Mouse (Mus musculus) stomach, embryonic 15.5 days (tissue): ENCODE data around the gene Ccdc115. TPM values are rescaled to one million over a fixed set of nuclear protein-coding genes. Genes with fewer than 3 reads are reported as not detected.
"Not testable (repeated sequence)": the region's sequence is repeated elsewhere in the genome, so short reads cannot be mapped to it uniquely, and the experiment has no call there.

ENCODE experiments used
- ATAC-seq: fragments of 200-750 bp; cut with Nextera tagmentation; 2 replicates; pipeline ENCODE4 v1.8.0; 2017; ENCODE audit warnings: low read depth, moderate number of reproducible peaks, moderate TSS enrichment; ENCODE audit not compliant: insufficient read depth, low FRiP score
- H3K27ac ChIP-seq: fragments of 300-500 bp; sonication (generic); 2 replicates; pipeline ENCODE4 v1.5.1; 2015; ENCODE audit warnings: mild to moderate bottlenecking, inconsistent platforms
- H3K27me3 ChIP-seq: fragments of 300-500 bp; sonication (generic); replicated peaks from 2 replicates; pipeline ENCODE4 v1.6.1; 2015; ENCODE audit warnings: inconsistent platforms
- H3K36me3 ChIP-seq: fragments of 300-500 bp; sonication (generic); 2 replicates; pipeline ENCODE4 v1.6.1; 2015; ENCODE audit warnings: inconsistent platforms
- H3K4me1 ChIP-seq: fragments of 300-500 bp; sonication (generic); 2 replicates; pipeline ENCODE4 v1.6.1; 2015; ENCODE audit warnings: inconsistent platforms
- H3K4me2 ChIP-seq: fragments of 300-500 bp; sonication (generic); 2 replicates; pipeline ENCODE4 v1.6.1; 2015; ENCODE audit warnings: mild to moderate bottlenecking, inconsistent platforms
- H3K4me3 ChIP-seq: fragments of 300-500 bp; sonication (generic); replicated peaks from 2 replicates; pipeline ENCODE4 v1.5.1; 2015; ENCODE audit warnings: inconsistent platforms
- H3K9ac ChIP-seq: fragments of 300-500 bp; sonication (generic); 2 replicates; pipeline ENCODE4 v1.6.1; 2015; ENCODE audit warnings: inconsistent platforms
- H3K9me3 ChIP-seq: fragments of 300-500 bp; sonication (generic); 2 replicates; pipeline ENCODE4 v1.6.1; 2016; ENCODE audit warnings: inconsistent platforms
- WGBS: fragments of 180-500 bp; shearing (Covaris S2); methylation state at CpG from one replicate; pipeline ENCODE4 v1.1.7; 2015; 5-methylcytosine and 5-hydroxymethylcytosine counted together
- polyA plus RNA-seq: library from polyadenylated mRNA; unstranded; fragments of >200 nt; fragmentation: Nextera tagmentation; extraction: Ambion mirVana; gene quantifications from 2 replicates; pipeline ENCODE4 v1.2.1, GENCODE M21; 2015

Ccdc115 gene
- polyA plus RNA-seq, 1 experiment from 2014 or later = 52.6 TPM

DNA sequence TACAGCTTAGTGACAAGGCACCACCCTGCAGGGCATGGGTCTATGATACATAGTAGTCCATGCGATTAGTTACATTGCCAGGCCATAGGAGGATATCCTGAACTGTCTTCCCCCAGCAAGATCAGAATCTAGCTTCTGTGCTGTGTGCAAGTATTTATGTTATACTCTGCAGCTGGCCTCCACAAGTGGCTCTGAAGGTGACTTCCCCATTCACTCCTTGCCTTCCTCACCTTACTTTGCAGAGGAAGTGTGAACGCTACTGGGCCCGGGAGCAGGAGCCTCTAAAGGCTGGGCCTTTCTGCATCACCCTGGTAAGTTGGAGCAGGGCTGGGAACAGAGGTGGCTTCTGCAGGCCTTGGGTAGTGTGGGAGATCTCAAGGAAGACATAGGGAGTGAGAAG lies 28.6 kb upstream of the Ccdc115 start:
- Histone ChIP-seq H3K4me1 (0 out of 2 replicates have a peak, but pooled peaks cover 4% of the 10 kb centered on the region), H3K27ac (no peak overlapping the region), H3K9ac (no peak overlapping the region), H3K27me3 (no peaks in the 10 kb centered on the region), H3K36me3 (no peaks in the 10 kb centered on the region), H3K4me2 (no peak overlapping the region), H3K4me3 (no peak overlapping the region), H3K9me3 (no peaks in the 10 kb centered on the region)
- 47% methylated on average over 3 of the region's 3 CpGs for WGBS
- no peak for ATAC-seq

- Histone ChIP-seq H3K9me3 (no peaks in the 10 kb centered on the region), H3K27ac (no peak overlapping the region), H3K4me1 (no peaks in the 10 kb centered on the region), H3K9ac (no peak overlapping the region), H3K4me2 (no peak overlapping the region), H3K27me3 (no peaks in the 10 kb centered on the region), H3K36me3 (no peaks in the 10 kb centered on the region), H3K4me3 (no peak overlapping the region)
- ATAC-seq = no peak
- WGBS = 68% methylated on average over 6 of the region's 6 CpGs
These were observed 26.0 kb upstream of the Ccdc115 start for GRCm38 (mm10) chr1:34465445-34465844.

DNA sequence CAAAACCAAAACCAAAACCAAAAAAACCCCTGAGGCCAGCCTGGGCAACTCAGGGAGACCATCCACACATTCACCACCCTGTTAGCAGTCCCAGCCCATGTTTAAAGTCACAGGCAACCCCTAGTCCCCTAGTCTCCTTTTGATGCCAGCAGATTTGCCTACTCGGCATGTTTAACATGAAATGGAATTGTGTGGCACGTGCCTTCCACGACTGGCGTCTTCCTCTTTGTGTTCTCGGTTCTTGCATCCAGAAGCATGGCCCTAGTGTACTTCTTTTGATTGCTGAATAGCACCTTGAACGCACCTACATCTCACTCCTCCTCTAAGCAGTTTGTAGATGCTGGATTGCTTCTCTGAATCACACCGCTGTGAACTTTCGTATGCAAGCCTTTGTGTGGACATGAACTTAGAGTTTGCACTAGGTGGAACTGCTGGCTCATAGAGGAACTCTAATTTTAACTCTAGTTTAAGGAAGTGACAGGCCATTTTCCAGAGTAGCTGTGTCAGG lies 24.9 kb upstream of the Ccdc115 start:
- 83% methylated on average over 8 of the region's 8 CpGs for WGBS
- no peak overlapping the region for H3K4me3 ChIP-seq
- no peak for ATAC-seq
- no peak overlapping the region for H3K4me2 ChIP-seq
- no peaks in the 10 kb centered on the region for H3K4me1 ChIP-seq
- 0 out of 2 replicates have a peak, but pooled peaks cover under 1% of the 10 kb centered on the region for H3K27me3 ChIP-seq
- no peak overlapping the region for H3K27ac ChIP-seq
- H3K9me3 ChIP-seq = no peaks in the 10 kb centered on the region
- no peaks in the 10 kb centered on the region for H3K36me3 ChIP-seq
- H3K9ac ChIP-seq = no peak overlapping the region

DNA sequence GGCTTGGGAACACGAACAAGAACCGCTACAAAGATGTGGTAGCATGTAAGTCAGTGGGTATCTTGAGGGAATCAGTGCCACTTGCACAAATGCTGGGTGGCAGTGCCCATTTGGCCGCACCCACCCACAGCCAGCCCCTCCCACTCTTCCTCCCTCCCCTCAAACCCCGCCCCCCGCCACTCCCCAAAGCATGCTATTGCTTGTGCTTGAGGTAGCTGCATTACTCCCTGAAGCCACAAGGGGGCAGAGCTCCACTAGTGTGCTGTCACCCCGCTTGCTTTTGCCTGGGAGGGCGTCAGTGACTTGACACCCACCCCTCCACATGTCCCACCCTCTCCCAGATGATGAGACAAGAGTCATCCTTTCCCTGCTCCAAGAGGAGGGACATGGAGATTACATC lies 23.3 kb upstream of the Ccdc115 start:
- H3K36me3 ChIP-seq = no peaks in the 10 kb centered on the region
- 17% methylated on average over 7 of the region's 7 CpGs for WGBS
- ATAC-seq = no peak

GRCm38 (mm10) chr1:34460061-34460441 lies 20.6 kb upstream of the Ccdc115 start:
- H3K4me2 ChIP-seq = peak overlapping the region; percentile 91
- 2% methylated on average over 15 of the region's 15 CpGs for WGBS
- no peaks in the 10 kb centered on the region for H3K4me1 ChIP-seq

More for the DNA sequence above, 23.3 kb upstream of the Ccdc115 start:
- no peak overlapping the region for H3K27ac ChIP-seq
- H3K4me3 ChIP-seq = no peak overlapping the region
- no peak overlapping the region for H3K4me2 ChIP-seq
- peaks cover 11% of the 10 kb centered on the region for H3K27me3 ChIP-seq
- H3K9me3 ChIP-seq = no peaks in the 10 kb centered on the region
- no peaks in the 10 kb centered on the region for H3K4me1 ChIP-seq
- H3K9ac ChIP-seq = no peak overlapping the region

DNA sequence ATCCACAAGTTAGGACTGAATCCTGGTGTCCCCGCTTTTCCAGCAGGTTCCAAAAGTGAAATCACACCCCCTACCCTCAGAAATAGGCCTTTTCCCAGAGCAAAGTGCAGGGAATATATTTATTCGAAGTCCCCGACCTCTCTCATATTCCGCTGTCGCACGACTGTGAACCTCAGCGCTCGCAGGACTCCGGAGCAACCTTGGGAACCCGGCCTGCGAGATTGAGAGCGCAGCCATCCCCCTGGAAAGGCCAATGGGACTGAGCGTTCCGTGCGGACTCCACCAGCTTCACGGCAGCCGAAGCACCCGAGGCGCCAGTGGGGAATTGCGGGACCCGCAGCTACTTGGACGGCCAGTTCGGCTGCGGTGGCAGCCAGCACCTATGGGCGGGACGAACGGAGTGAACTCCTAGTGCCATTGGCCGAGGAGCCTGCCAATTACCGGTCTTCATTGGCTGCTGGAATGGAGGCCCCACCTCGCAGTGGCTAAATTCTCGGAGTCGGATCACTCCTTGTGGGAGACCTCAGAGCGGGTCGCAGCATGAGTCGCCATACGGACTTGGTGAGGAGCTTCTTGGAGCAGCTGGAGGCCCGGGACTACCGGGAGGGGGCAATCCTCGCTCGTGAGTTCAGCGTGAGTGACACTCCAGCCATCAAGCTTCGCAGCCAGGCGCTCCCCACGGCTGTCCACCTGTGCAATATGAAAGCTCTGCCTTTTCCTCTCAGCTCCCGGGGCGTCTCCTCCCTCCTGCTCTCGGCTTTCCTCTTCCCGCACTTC lies 20.0 kb upstream of the Ccdc115 start, which contains the start of gene Ptpn18:
Gene Ptpn18 (plus strand): TSS at position 479 of the 777 bp plus-strand sequence.
- H3K27ac ChIP-seq = peak within 1 kb of the TSS; percentile 70
- H3K4me1 ChIP-seq = no peaks in the 10 kb centered on the region
- WGBS = under 1% methylated on average over 48 of the region's 48 CpGs
- peak within 1 kb of the TSS; percentile 61; the same call in 1 of the 2 replicates for H3K9ac ChIP-seq
- peak within 1 kb of the TSS; percentile 60 for H3K4me3 ChIP-seq
- H3K4me2 ChIP-seq = peak within 1 kb of the TSS; percentile 91
- no peaks in the 10 kb centered on the region for H3K9me3 ChIP-seq
- peaks cover 16% of the 10 kb centered on the region for H3K27me3 ChIP-seq
- no peaks in the 10 kb centered on the region for H3K36me3 ChIP-seq
- ATAC-seq = peak; percentile 93

More at GRCm38 (mm10) chr1:34460061-34460441, 20.6 kb upstream of the Ccdc115 start:
- peak overlapping the region; percentile 70 for H3K27ac ChIP-seq
- H3K27me3 ChIP-seq = peaks cover 16% of the 10 kb centered on the region
- H3K36me3 ChIP-seq = no peaks in the 10 kb centered on the region
- ATAC-seq = peak; percentile 36; the same call in 1 of the 2 replicates
- H3K9me3 ChIP-seq = no peaks in the 10 kb centered on the region
- H3K4me3 ChIP-seq = peak overlapping the region; percentile 60
- peak overlapping the region; percentile 18; the same call in 1 of the 2 replicates for H3K9ac ChIP-seq

- no peaks in the 10 kb centered on the region for H3K36me3 ChIP-seq
- WGBS = 31% methylated on average over 8 of the region's 8 CpGs
- H3K4me1 ChIP-seq = no peaks in the 10 kb centered on the region
- no peak overlapping the region for H3K27ac ChIP-seq
- no peak for ATAC-seq
- H3K4me2 ChIP-seq = no peak overlapping the region
- H3K27me3 ChIP-seq = peaks cover 16% of the 10 kb centered on the region
- H3K9me3 ChIP-seq = no peaks in the 10 kb centered on the region
- no peak overlapping the region for H3K9ac ChIP-seq
- H3K4me3 ChIP-seq = no peak overlapping the region
These were observed 19.0 kb upstream of the Ccdc115 start for GRCm38 (mm10) chr1:34458431-34458830.

- Histone ChIP-seq H3K9ac (no peak overlapping the region), H3K4me3 (no peak overlapping the region), H3K36me3 (peaks cover 40% of the 10 kb centered on the region), H3K27me3 (no peaks in the 10 kb centered on the region), H3K4me1 (peaks cover 15% of the 10 kb centered on the region), H3K27ac (no peak overlapping the region), H3K4me2 (no peak overlapping the region), H3K9me3 (no peaks in the 10 kb centered on the region)
- ATAC-seq = no peak
- WGBS = 92% methylated on average over 6 of the region's 6 CpGs
These were observed 3.7 kb upstream of the Ccdc115 start for GRCm38 (mm10) chr1:34443124-34443523.

DNA sequence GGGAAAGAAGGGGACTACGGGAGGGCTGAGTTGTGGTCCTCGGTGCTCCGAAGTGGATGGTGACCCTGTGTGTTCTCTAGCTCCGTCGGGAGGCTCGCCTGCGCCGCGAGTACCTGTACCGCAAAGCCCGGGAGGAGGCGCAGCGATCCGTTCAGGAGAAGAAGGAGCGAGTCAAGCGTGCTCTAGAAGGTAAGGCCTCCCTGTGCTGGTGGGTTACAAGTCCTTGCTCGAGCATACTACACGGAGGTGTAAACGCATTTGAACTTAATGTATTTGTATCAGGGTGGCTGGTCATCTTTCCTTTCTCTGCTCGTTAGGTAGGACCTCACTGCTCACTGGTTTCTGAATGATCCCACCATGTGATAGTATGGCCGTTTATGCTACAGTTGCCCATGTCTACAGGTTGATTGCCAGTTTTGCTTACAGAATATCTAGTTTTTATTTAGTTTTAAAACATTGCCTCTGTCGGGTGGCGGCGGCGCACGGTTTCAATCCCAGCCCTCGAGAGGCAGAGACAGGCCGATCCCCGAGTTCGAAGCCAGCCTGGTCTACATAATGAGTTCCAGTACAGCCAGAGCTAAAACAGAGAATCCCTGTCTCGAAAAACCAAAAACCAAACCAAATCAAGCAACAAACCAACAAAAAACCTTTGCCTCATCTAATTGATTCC lies 624 bp upstream of the Ccdc115 start:
- Histone ChIP-seq H3K4me2 (peak overlapping the region; percentile 71), H3K4me1 (peaks cover 15% of the 10 kb centered on the region), H3K27me3 (no peaks in the 10 kb centered on the region), H3K27ac (peak overlapping the region; percentile 67), H3K9ac (peak overlapping the region; percentile 39; the same call in 1 of the 2 replicates), H3K4me3 (peak overlapping the region; percentile 87), H3K36me3 (peaks cover 32% of the 10 kb centered on the region), H3K9me3 (no peaks in the 10 kb centered on the region)
- WGBS = 6% methylated on average over 31 of the region's 31 CpGs
- ATAC-seq = peak; percentile 45

GRCm38 (mm10) chr1:34438381-34439051 lies 956 bp downstream of the Ccdc115 start:
- H3K27ac ChIP-seq = peak overlapping the region; percentile 63; the same call in 1 of the 2 replicates
- no peaks in the 10 kb centered on the region for H3K27me3 ChIP-seq
- H3K4me1 ChIP-seq = peaks cover 15% of the 10 kb centered on the region
- H3K4me3 ChIP-seq = peak overlapping the region; percentile 87
- peak overlapping the region; percentile 50 for H3K9ac ChIP-seq
- no peaks in the 10 kb centered on the region for H3K9me3 ChIP-seq
- H3K36me3 ChIP-seq = peaks cover 16% of the 10 kb centered on the region
- 38% methylated on average over 17 of the region's 20 CpGs for WGBS
- H3K4me2 ChIP-seq = peak overlapping the region; percentile 65
- ATAC-seq = no peak

DNA sequence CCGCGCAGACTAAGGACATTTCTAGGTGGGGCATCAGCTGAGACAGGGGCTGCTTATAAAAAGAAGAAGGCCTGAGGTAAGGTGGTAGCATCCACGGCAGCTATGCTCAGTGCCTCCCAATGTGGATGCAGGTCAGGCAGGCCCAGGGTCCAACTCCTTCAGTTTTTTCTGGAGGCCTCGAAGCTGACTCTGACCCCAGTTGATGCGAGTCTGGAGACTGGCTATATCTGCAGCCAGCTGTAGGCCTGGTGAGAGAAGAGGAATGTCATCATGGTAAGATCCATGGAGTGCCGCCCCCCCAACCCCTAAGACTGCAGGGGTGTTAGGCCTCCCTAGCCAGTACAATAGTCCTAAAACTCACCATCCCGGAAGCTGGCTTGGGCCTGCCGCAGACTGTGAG lies 2.1 kb downstream of the Ccdc115 start:
- ATAC-seq, H3K36me3 ChIP-seq, H3K27ac ChIP-seq, H3K27me3 ChIP-seq, H3K9me3 ChIP-seq, H3K9ac ChIP-seq, H3K4me2 ChIP-seq, H3K4me3 ChIP-seq: not testable (repeated sequence)
- WGBS = 93% methylated on average over 8 of the region's 8 CpGs
- H3K4me1 ChIP-seq = peaks cover 15% of the 10 kb centered on the region
